Mouse (Mus musculus) left cerebral cortex, postnatal 36 days (tissue): ENCODE measurements around the gene Otof. TPM values are rescaled to one million over a fixed set of nuclear protein-coding genes. Genes with fewer than 3 reads are reported as not detected.

Experiments
- DNase-seq, 2 experiments: peaks; one replicate each; pipeline ENCODE4 v3.0.0; 2021 to 2022; ENCODE audit warnings: low spot score in 2 of 2, mixed read lengths in 1 of 2
- intact Hi-C: fragments of 180-260 bp; cut with DNase I; formaldehyde crosslinking; loops from one replicate; pipeline ENCODE4 v1.15.1; 2025
- total RNA-seq, 2 experiments: library from RNA; stranded (reverse); gene quantifications; 2 replicates each; pipeline ENCODE4 v1.2.3; 2021

The Otof gene
- total RNA-seq, 2 experiments from 2014 or later = 14.2 to 29.6 TPM

DNA sequence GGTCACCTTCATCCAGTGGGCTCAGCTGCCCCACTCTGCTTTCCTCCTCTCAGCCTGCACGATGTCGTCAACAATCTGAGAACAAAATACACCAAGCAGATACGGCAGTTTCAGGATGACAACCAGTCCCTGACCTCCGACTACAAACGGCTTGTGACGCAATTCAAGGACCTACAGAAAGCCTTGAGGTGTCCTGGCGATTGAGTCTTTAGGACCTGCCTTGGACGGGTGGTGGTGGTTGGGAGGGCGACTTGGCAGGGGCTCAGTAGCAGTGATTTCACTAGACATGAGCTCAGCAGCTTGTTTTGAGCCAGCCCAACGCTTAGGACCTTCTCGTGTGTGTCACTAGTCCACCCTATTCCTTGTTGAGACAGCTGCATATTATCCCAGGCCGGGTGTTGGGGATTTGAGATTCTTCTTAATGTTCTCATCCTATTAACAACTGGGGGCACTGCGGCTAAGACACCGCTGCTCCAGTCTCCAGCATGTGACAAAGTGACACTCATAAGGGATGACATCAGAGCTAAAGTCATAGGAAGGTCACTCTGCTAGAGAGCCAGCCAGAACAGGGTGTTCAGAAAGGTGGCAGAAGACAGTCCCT, 106.1 kb downstream of the Otof start:
- intact Hi-C loops = no loop called here
- DNase-seq = no peak

DNA sequence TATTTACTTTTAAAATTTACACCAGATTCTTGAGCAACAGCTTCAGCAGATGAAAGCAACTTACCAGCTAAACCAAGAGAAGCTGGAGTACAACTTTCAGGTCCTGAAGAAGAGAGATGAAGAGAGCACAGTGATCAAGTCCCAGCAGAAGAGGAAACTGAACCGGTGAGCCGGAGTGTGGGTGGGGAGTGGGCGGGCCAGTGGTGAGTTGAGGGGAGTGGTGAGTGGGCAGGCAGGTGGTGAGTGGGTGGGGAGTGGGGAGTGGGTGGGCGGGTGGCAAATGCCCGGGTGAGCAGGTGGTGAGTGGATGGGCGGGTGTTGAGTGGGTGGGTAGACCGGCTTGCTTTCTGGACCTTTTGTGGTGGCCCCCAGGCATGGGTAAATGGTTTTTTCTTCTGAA, 106.6 kb downstream of the Otof start:
- no peak for DNase-seq
- intact Hi-C loops = no loop called here

DNA sequence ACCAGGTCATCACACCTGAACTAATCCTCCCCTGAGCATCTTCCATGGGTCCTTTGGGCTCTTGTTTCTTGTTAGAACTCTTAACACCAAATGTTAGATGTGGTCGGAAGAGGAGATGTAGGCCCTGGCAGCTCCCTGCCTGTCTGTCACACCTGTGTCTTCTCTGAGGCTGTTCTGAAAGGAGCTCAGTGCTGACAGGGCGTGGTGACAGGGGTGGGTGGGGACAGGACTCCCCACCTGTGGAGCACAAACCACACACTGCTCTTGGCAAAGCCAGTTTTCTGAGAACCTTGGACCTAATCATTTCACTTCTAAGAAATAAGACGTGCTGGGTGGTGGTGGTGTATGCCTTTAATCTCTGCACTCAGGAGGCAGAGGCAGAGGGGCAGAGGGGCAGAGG, 108.1 kb downstream of the Otof start:
- DNase-seq = no peak
- intact Hi-C loops = no loop called here

DNA sequence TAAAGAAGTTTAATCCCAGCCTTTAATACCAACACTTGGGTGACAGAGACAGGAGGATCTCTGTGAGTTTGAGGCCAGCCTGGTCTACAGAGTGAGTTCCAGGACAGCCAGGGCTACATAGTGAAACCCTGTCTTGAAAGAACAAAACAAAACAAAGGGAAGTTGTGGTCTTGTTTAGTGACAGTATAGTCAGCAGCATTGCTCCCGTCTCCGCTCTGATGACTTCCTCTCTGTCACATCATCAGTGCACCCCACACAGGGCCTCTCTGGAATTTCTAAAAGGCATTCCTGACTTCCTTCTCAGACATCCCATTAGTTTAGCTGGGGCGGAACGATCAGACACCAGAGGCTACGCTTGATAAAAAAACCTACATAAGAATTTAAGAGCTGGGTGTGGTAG, 117.8 kb downstream of the Otof start:
- DNase-seq = no peak
- intact Hi-C loops = no loop called here

DNA sequence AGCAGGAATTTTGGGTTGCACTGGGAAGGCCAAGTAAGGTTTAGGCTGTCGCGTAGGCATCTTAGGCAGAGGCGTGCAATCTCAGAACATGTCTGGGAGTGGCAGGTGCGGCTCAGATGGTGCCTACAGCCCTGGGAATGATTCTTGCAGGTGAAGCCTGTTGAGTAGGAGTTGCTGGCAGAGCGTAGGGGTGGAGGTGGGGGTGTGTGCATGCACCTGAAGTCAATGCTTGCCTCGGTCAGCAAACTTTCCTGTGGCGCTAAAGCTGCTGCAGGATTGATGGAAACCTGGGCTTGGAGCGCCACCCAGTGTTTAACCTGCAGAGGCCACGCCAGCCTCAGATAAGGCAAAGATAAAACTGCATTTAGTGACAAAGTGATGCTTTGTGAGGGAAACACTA, 118.6 kb downstream of the Otof start:
- DNase-seq = peak; percentile 69 to 74
- intact Hi-C loops = no loop called here

DNA sequence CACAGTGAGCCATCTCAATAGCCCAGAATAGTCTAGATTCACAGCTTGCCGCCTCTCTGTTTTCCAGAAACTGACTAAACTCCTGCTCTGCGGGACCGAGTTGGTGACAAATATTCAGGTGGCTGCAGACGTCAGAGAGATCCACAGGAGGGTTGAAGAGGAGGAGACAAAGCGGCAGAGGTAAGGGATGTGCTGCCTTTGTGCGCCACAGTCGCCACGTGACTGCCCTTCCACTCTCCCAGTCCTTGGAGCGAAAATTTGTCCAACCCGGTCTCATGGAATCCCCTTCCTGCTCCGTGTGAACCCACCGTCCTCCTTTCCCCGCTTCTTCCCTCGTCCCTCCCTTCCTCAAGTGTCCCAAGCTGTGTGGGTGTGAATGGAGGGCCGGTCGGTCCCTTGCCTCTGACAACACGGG, 119.1 kb downstream of the Otof start:
- intact Hi-C loops = no loop called here
- peak; percentile 23 to 60 for DNase-seq

DNA sequence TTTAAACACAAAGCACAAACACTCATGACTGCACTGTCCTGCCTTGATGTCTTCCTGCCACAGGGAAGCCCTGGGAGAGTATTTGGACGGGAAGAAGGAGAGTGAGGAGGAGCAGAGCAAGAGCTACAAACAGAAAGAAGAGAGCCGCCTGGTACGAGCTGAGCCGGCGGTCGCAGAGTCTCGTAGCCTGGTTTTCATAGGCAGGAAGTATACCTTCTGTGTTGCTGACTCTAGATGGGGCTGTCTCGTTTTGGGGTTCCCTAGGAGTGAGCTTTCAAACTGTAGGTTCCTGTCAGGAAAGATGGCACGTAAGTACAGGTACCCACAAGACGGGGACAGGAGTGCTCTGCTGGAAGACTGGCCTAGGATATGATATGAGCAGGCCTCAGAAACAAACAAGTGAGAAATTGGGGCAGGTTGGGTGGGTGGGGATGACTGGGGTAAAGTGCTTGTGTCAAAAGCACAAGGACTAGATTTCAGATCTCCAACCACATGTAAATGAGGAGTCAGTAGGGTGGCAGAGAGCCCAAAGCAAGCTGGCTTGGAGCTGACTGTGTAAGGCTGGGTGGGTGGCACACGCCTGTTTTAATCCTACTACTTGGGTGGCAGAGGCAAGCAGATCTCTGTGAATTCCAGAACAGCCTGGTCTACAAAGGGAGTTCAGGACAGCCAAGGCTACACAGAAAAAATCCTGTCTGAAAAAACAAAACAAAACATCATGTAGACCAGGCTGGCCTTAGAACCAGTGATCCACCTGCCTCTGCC, 119.9 kb downstream of the Otof start:
- intact Hi-C loops = no loop called here
- peak in 1 of 2 experiments; percentile 18 for DNase-seq

DNA sequence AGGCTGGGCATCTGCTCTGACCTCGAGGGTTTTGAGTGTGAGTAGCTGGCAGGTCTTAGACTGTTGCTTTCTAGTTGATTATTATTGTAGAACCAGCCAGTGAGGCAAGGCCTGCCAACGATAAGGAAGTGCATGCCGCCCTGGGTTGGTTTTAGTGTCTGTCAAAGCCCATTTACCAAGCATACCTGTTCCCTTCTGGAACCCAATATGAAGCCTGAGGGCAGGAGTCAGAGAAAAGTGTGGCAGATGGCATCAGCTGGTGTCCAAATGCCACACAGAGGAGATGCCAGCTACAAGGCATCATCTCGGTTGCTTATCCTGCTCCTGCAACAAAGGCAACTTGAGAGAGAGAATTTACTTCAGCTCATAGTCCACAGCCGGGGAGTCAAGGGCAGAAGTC, 120.9 kb downstream of the Otof start:
- DNase-seq = no peak
- intact Hi-C loops = no loop called here

Other genes starting within 250 kb of the Otof start
- gene Selenoi, start 229.4 kb downstream of the Otof start, total RNA-seq = 10 to 100 TPM; 48.9 to 50.4 TPM
- gene Drc1, start 180.5 kb downstream of the Otof start, total RNA-seq = 10 to 100 TPM; 14.3 to 19.7 TPM
- gene 1700001C02Rik, start 4.1 kb upstream of the Otof start, total RNA-seq = not detected
- not detected for gene Cib4, start 83.9 kb upstream of the Otof start, total RNA-seq
- gene Kcnk3, start 126.2 kb upstream of the Otof start, total RNA-seq = 10 to 100 TPM; 21.1 to 21.3 TPM
- gene Slc35f6, start 186.0 kb upstream of the Otof start, total RNA-seq = 10 to 100 TPM; 38.5 to 38.7 TPM
- 1 to 10 TPM; 6.0 TPM for gene Cenpa, start 204.8 kb upstream of the Otof start, total RNA-seq
- gene Dpysl5, start 249.6 kb upstream of the Otof start, total RNA-seq = 10 to 100 TPM; 21.6 to 30.1 TPM